Mouse (Mus musculus): ENCODE results near the gene Ctdspl2.
"Not testable (repeated sequence)": the region's sequence is repeated elsewhere in the genome, so short reads cannot be mapped to it uniquely, and the experiment has no call there.

Gene Ctdspl2

GRCm38 (mm10) chr2:121955765-121956223 is at the start of gene Ctdspl2, which contains the start of gene Mageb3:
TSS of gene Ctdspl2 (plus strand) at chr2:121956001.
TSS of gene Mageb3 (minus strand) at chr2:121956092.
- no peak for DNase-seq (ENCODE audit: low spot score)

GRCm38 (mm10) chr2:121909975-121910374 is 45.8 kb upstream of the Ctdspl2 start:
- DNase-seq (ENCODE audit: low spot score): no peak

GRCm38 (mm10) chr2:121916047-121916970 is 39.5 kb upstream of the Ctdspl2 start:
- peak; percentile 44 for DNase-seq (ENCODE audit: low spot score)

DNA sequence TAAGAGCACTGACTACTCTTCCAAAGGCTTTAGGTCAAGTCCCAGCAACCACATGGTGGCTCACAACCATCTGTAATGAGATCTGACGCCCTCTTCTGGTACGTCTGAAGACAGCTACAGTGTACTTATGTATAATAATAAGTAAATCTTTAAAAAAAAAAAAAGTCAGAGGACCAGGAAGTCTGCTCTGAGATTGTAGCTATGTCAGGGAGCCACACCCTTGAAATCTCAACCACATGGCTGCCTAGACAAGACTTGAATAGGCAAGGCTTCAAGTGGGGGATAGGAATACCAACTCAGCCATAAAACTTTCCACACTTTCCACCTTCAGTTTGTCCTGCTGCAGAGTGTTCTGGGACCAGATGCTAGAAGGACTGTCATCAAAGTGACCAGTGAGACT is 18.2 kb upstream of the Ctdspl2 start:
- not testable (repeated sequence) for DNase-seq (ENCODE audit: low spot score)

- no peak for DNase-seq (ENCODE audit: low spot score)
Measured at GRCm38 (mm10) chr2:121943364-121943763, 12.4 kb upstream of the Ctdspl2 start.

GRCm38 (mm10) chr2:121954971-121955656 is 687 bp upstream of the Ctdspl2 start:
- DNase-seq (ENCODE audit: low spot score): no peak

- peak; percentile 82 for DNase-seq (ENCODE audit: low spot score)
Measured at GRCm38 (mm10) chr2:121956224-121957018, 620 bp downstream of the Ctdspl2 start.

- DNase-seq (ENCODE audit: low spot score): no peak
Measured at GRCm38 (mm10) chr2:121957216-121957792, 1.5 kb downstream of the Ctdspl2 start.

GRCm38 (mm10) chr2:121995738-121996137 is 39.9 kb downstream of the Ctdspl2 start:
- DNase-seq (ENCODE audit: low spot score): no peak

GRCm38 (mm10) chr2:122008832-122009231 is 53.0 kb downstream of the Ctdspl2 start:
- DNase-seq (ENCODE audit: low spot score): no peak

DNA sequence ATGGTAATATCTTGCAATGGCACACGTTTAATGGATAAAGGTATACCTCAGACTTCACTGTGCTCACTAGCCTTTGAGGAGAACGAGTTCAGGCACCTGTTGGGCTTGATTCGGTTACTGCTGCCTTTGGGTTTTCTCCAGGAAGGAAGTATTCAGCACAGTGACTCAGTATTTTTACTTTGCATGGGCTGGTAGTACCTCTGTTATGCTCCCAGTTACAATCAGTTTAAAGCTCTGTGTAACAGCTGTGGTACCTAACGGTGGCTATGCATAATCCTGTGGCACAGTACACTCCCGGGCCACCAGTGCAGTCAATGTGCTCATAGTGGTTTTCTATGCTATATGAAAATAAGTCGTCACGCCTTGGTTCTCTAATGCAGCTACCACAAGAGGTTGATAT is 55.6 kb downstream of the Ctdspl2 start:
- DNase-seq (ENCODE audit: low spot score): no peak

DNA sequence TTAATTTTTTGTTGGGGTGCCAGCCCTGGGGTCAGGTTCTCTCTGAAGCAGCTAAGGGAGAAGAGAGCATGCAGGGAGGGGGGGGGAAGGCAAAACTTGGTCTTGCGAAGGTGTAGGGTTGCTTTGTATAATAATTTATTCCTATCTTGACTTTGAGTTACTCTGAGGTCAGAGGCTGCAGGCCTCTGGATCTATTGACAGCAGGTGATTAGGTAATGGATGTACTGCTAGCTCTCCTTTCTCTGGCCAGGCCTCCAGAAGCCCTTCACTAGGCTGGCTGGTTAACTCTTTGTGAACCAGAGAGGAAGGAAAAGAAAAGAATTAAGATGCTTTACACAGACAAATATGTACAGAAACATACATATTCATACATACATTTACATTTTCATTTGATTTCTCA is 62.9 kb downstream of the Ctdspl2 start:
- DNase-seq (ENCODE audit: low spot score): no peak

DNA sequence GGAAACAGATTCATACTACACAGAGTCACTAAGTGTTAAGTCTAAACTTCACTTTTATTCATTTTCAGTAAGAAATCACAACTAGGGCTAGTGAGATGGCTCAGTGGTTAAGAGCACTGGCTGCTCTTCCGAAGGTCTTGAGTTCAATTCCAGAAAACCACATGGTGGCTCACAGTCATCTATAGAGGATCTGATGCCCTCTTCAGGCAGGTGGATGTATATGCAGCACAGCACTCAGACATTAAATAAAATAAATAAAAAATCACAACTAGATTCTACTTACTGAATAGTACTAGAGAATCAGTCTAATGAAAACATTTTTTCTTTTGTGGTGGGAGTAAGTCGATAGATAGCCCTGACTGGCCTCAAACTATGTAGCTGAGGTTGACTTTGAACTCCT is 66.5 kb downstream of the Ctdspl2 start:
- DNase-seq (ENCODE audit: low spot score): no peak

DNA sequence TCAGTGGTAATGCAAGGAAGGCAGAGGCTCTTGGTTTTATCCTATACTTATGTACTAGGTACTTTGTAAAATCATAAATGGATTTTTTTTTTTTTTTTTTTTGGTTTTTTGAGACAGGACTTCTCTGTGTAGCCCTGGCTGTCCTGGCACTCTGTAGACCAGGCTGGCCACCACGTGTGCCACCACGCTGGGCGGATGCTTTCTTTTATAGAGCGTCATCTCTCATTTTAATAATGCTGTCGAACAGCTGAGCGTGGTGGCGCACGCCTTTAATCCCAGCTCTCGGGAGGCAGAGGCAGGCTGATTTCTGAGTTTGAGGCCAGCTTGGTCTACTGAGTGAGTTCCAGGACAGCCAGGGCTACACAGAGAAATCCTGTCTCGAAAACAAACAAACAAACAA is 71.3 kb downstream of the Ctdspl2 start:
- not testable (repeated sequence) for DNase-seq (ENCODE audit: low spot score)

DNA sequence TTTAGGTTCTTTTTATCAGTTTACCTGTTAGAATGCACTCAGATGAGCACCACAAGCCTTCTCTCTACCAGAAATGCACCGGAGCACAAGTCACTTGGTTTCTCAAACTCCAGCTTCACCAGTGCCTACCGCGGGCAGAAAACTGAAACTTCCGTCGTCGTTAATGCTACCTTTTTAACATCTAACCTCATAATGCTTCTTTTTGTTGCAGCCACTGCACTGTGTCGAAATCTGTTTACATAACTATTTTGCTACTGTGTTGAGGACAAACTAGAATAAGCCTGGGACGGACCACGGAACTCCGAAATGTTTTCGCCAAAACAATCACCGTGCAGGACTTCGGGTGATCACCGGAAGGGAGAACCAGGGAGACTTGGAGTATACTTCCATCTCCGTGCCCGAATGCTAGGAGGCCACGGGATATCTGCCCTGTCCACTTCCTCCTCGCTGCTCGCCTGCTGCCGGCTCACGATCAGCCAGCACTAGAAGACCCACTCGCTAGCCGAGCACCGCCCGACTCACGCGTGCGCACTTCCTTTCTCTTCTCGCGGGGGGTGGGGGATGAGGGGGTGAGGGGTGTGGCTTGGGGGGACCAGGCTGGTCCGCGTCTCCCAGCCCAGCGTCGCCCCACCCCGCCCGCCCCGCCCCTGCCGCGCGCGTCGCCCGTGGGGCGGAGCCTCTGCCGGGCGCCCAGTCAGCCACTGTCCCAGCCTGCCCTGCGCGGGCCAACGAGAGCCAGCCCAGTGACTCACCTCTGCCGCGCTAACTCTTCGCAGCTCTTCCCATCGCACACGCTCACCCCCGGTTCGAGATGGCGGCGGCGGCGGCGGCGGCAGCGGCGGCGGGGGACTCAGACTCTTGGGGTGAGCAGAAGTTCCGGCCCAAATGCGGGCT is 72.3 kb downstream of the Ctdspl2 start, which contains the start of gene Eif3j1:
TSS of gene Eif3j1 (plus strand) at position 685 of the 894 bp plus-strand sequence.
- peak; percentile 63 for DNase-seq (ENCODE audit: low spot score)

DNA sequence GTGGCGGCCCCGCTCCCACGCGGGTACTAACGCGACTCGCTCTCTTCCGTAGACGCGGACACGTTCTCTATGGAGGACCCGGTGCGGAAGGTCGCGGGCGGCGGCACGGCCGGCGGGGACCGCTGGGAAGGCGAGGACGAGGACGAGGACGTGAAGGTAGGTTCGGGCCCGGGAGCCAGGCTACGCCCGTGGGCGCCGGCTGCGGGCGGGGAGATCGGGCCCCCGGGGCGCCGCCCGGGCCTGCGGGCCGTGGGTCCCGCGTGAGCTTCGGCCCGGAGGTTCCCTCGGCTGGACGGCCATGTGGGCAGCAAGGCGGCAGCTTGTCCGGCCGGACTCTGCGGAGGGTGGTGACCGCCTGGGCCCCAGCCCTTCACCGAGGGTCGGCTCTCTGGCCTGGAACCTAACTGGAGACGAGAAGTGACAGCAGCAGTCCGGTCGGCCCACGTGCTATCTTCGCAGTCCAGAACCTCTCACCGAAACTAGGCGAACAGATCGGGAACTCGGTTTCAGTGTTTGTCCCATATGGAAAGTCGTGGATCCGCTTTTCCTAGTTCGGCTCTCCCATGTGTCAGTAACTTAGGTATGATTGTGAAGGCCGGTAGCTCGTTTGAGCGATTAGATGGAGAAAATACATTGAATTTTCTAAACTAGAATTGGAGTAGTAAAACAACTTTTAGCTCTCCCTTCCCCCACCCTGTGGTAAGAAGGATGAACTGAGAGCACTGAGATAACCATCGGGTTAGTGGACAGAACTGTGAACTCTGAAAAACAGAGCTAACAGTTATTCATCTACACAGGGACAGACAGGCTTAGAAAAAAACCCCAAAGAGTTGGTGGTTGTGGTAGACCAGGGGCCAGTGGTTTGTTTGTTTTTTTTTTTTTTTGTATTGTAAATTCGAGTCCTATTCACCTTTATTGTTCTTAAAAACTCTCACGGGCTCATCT is 73.2 kb downstream of the Ctdspl2 start:
- no peak for DNase-seq (ENCODE audit: low spot score)

DNA sequence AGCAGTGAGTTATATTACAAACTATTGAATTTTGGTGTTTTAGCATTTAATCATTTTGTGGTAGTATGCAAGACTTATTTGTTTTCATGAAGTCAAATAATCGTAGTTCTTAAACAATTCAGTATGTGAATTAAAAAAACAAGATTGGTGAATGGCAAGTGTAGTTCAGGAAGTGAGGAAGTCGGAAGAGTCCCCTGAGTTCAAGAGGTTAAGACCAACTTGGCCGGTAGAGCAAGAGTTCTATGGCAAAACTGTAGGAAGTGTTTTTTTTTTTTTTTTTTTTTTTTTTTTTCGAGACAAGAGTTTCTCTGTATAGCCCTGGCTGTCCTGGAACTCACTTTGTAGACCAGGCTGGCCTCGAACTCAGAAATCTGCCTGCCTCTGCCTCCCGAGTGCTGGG is 76.2 kb downstream of the Ctdspl2 start:
- DNase-seq (ENCODE audit: low spot score): no peak

DNA sequence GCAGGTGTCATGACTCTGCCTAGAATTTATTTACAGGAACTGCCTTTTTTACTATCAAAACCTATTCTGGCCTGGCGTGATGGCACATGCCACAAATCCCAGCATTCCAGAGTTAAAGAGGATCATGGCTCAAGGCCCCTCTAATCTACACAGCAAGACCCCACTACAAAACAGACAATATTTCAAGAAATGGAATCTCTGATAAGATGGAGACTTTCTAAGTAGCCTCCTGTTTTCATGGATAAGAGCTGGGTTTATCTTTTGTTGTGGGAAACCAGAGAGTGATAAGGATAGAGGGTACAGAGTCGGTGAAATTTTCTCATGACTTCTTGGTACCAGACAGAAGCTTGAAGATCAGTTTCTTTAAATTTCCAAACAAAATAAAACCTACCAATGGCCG is 80.3 kb downstream of the Ctdspl2 start:
- DNase-seq (ENCODE audit: low spot score): no peak

GRCm38 (mm10) chr2:122043926-122044325 is 88.1 kb downstream of the Ctdspl2 start:
- DNase-seq (ENCODE audit: low spot score): no peak
